Mouse (Mus musculus) intestine, embryonic 16.5 days (tissue): ENCODE results near the gene Itpr1. TPM values are rescaled to one million over a fixed set of nuclear protein-coding genes. Genes with fewer than 3 reads are reported as not detected.

Experiments used
- ATAC-seq: fragments of 200-750 bp; cut with Nextera tagmentation; 2 replicates; pipeline ENCODE4 v1.8.0; 2017; ENCODE audit warnings: moderate TSS enrichment, moderate library complexity
- H3K27ac ChIP-seq: fragments of 300-500 bp; sonication (generic); 2 replicates; pipeline ENCODE4 v1.5.1; 2014; ENCODE audit warnings: mild to moderate bottlenecking, low read length
- H3K27me3 ChIP-seq: fragments of 300-500 bp; sonication (generic); replicated peaks from 2 replicates; pipeline ENCODE4 v1.6.1; 2014; ENCODE audit warnings: low read length, control low read depth, mixed read lengths; ENCODE audit not compliant: control insufficient read depth, insufficient read depth
- H3K36me3 ChIP-seq: fragments of 300-500 bp; sonication (generic); 2 replicates; pipeline ENCODE4 v1.6.1; 2014; ENCODE audit warnings: low read length, control low read depth; ENCODE audit not compliant: control insufficient read depth, insufficient read depth
- H3K4me1 ChIP-seq: fragments of 300-500 bp; sonication (generic); 2 replicates; pipeline ENCODE4 v1.6.1; 2014; ENCODE audit warnings: low read length, control low read depth, mixed read lengths; ENCODE audit not compliant: control insufficient read depth, insufficient read depth
- H3K4me2 ChIP-seq: fragments of 300-500 bp; sonication (generic); 2 replicates; pipeline ENCODE4 v1.6.1; 2014; ENCODE audit warnings: low read depth, low read length, control low read depth
- H3K4me3 ChIP-seq: fragments of 300-500 bp; sonication (generic); 2 replicates; pipeline ENCODE4 v1.5.1; 2014; ENCODE audit warnings: mild to moderate bottlenecking, low read length
- H3K9ac ChIP-seq: fragments of 300-500 bp; sonication (generic); 2 replicates; pipeline ENCODE4 v1.6.1; 2014; ENCODE audit warnings: low read depth, low read length
- H3K9me3 ChIP-seq: fragments of 300-500 bp; sonication (generic); 2 replicates; pipeline ENCODE4 v1.6.1; 2016; ENCODE audit warnings: low read length, control low read depth; ENCODE audit not compliant: control insufficient read depth
- WGBS: fragments of 180-500 bp; shearing (Covaris S2); extraction: QIAGEN DNeasy Blood & Tissue Kit; methylation state at CpG from one replicate; pipeline ENCODE4 v1.1.7; 2014; 5-methylcytosine and 5-hydroxymethylcytosine counted together
- polyA plus RNA-seq: library from polyadenylated mRNA; unstranded; fragments of >200 nt; fragmentation: Nextera tagmentation; extraction: Ambion mirVana; gene quantifications from 2 replicates; pipeline ENCODE4 v1.2.1, GENCODE M21; 2015

The Itpr1 gene
- polyA plus RNA-seq, 1 experiment from 2014 or later: 5.9 TPM

- Histone ChIP-seq H3K27ac (no peak overlapping the region), H3K4me3 (no peak overlapping the region), H3K27me3 (no peaks in the 10 kb centered on the region), H3K4me1 (no peaks in the 10 kb centered on the region), H3K36me3 (no peaks in the 10 kb centered on the region), H3K4me2 (no peak overlapping the region), H3K9ac (no peak overlapping the region), H3K9me3 (no peaks in the 10 kb centered on the region)
- 87% methylated on average over 5 of the region's 5 CpGs for WGBS
- no peak for ATAC-seq
These were observed 89.0 kb downstream of the Itpr1 start for GRCm38 (mm10) chr6:108301856-108302255.

GRCm38 (mm10) chr6:108303619-108304567 is 91.0 kb downstream of the Itpr1 start:
- no peaks in the 10 kb centered on the region for H3K9me3 ChIP-seq
- no peaks in the 10 kb centered on the region for H3K27me3 ChIP-seq
- H3K9ac ChIP-seq: no peak overlapping the region
- H3K27ac ChIP-seq: 0 out of 2 replicates have a peak overlapping the region, but pooled peaks have one; percentile 13
- WGBS: 76% methylated on average over 12 of the region's 12 CpGs
- no peak overlapping the region for H3K4me3 ChIP-seq
- H3K4me2 ChIP-seq: no peak overlapping the region
- H3K4me1 ChIP-seq: no peaks in the 10 kb centered on the region
- ATAC-seq: no peak
- H3K36me3 ChIP-seq: no peaks in the 10 kb centered on the region

- H3K27ac ChIP-seq: peak overlapping the region; percentile 14
- H3K9ac ChIP-seq: no peak overlapping the region
- ATAC-seq: no peak
- H3K4me1 ChIP-seq: no peaks in the 10 kb centered on the region
- no peak overlapping the region for H3K4me2 ChIP-seq
- WGBS: 40% methylated on average over 12 of the region's 12 CpGs
- H3K9me3 ChIP-seq: no peaks in the 10 kb centered on the region
- no peak overlapping the region for H3K4me3 ChIP-seq
- H3K36me3 ChIP-seq: no peaks in the 10 kb centered on the region
- no peaks in the 10 kb centered on the region for H3K27me3 ChIP-seq
These were observed 92.4 kb downstream of the Itpr1 start for GRCm38 (mm10) chr6:108305171-108305779.

GRCm38 (mm10) chr6:108306240-108306639 is 93.3 kb downstream of the Itpr1 start:
- WGBS: 32% methylated on average over 11 of the region's 11 CpGs
- Histone ChIP-seq H3K4me3 (peak overlapping the region; percentile 13; the same call in 1 of the 2 replicates), H3K36me3 (no peaks in the 10 kb centered on the region), H3K27me3 (no peaks in the 10 kb centered on the region), H3K9ac (peak overlapping the region; percentile 44), H3K4me2 (peak overlapping the region; percentile 41), H3K4me1 (no peaks in the 10 kb centered on the region), H3K9me3 (no peaks in the 10 kb centered on the region), H3K27ac (peak overlapping the region; percentile 84)
- ATAC-seq: peak; percentile 69

- Histone ChIP-seq H3K4me1 (no peaks in the 10 kb centered on the region), H3K9ac (no peak overlapping the region), H3K4me2 (no peak overlapping the region; the same call in 1 of the 2 replicates), H3K36me3 (no peaks in the 10 kb centered on the region), H3K27ac (peak overlapping the region; percentile 84), H3K9me3 (no peaks in the 10 kb centered on the region), H3K27me3 (no peaks in the 10 kb centered on the region), H3K4me3 (no peak overlapping the region)
- ATAC-seq: peak; percentile 39; the same call in 1 of the 2 replicates
- 51% methylated on average over 9 of the region's 9 CpGs for WGBS
These were observed 94.2 kb downstream of the Itpr1 start for GRCm38 (mm10) chr6:108306910-108307584.

GRCm38 (mm10) chr6:108307770-108308169 is 94.9 kb downstream of the Itpr1 start:
- Histone ChIP-seq H3K27ac (no peak overlapping the region), H3K4me3 (no peak overlapping the region), H3K36me3 (no peaks in the 10 kb centered on the region), H3K4me2 (no peak overlapping the region), H3K9me3 (no peaks in the 10 kb centered on the region), H3K27me3 (no peaks in the 10 kb centered on the region), H3K4me1 (no peaks in the 10 kb centered on the region), H3K9ac (no peak overlapping the region)
- no peak for ATAC-seq
- 91% methylated on average over 6 of the region's 6 CpGs for WGBS

- no peak overlapping the region for H3K4me2 ChIP-seq
- H3K27me3 ChIP-seq: no peaks in the 10 kb centered on the region
- no peak overlapping the region for H3K9ac ChIP-seq
- H3K4me3 ChIP-seq: no peak overlapping the region
- H3K36me3 ChIP-seq: no peaks in the 10 kb centered on the region
- WGBS: 63% methylated on average over 8 of the region's 8 CpGs
- no peaks in the 10 kb centered on the region for H3K4me1 ChIP-seq
- no peak for ATAC-seq
- no peak overlapping the region for H3K27ac ChIP-seq
- no peaks in the 10 kb centered on the region for H3K9me3 ChIP-seq
These were observed 96.7 kb downstream of the Itpr1 start for GRCm38 (mm10) chr6:108309391-108310182.

GRCm38 (mm10) chr6:108313056-108313455 is 100.2 kb downstream of the Itpr1 start:
- Histone ChIP-seq H3K27me3 (no peaks in the 10 kb centered on the region), H3K36me3 (no peaks in the 10 kb centered on the region), H3K9me3 (no peaks in the 10 kb centered on the region), H3K4me3 (no peak overlapping the region), H3K9ac (no peak overlapping the region), H3K4me2 (no peak overlapping the region), H3K4me1 (no peaks in the 10 kb centered on the region), H3K27ac (no peak overlapping the region)
- WGBS: 81% methylated on average over 1 of the region's 1 CpGs
- no peak for ATAC-seq
